Mouse (Mus musculus): ENCODE data around the gene Spn.

GRCm38 (mm10) chr7:127105551-127105950, 32.1 kb downstream of the Spn start:
- TF ChIP-seq POLR2A (IDR thresholded peaks at IDR 0.05; ENCODE audit: insufficient read length, low read depth) (no peak), CEBPB (IDR thresholded peaks at IDR 0.05; ENCODE audit: insufficient read depth, poor library complexity, severe bottlenecking) (no peak), TCF12 (IDR thresholded peaks at IDR 0.05; ENCODE audit: insufficient read depth, poor library complexity, severe bottlenecking) (no peak), E2F4 (IDR thresholded peaks at IDR 0.05; ENCODE audit: insufficient read depth) (no peak), TCF3 (IDR thresholded peaks at IDR 0.05; ENCODE audit: insufficient read length, low read depth) (no peak)
